Comparison of ENCODE assay signal across 20 mouse cellular contexts in genomic region chr6:146114071-146114470, GRCm38 (mm10).
DNase-seq lines count a peak whose midpoint lies in the region; ATAC-seq lines count a peak whose summit lies in the region.
"Had no signal": no experiment of that assay in that cellular context is flagged by ENCODE, and none has a peak within 500 bp of the region (broad histone marks: within the 10 kb centered on the region; RNA-seq: fewer than 3 reads in every experiment).

No protein-coding gene starts in this region.

- H3K36me3 ChIP-seq in forebrain, embryonic 10.5 days (replicated peaks) = no peaks in the 10 kb centered on the region
- no peaks in the 10 kb centered on the region for H3K36me3 ChIP-seq in forebrain, embryonic 11.5 days (ENCODE audit: control insufficient read depth, insufficient read depth, low read length)
- no peaks in the 10 kb centered on the region for H3K36me3 ChIP-seq in hindbrain, embryonic 10.5 days
- no peaks in the 10 kb centered on the region for H3K36me3 ChIP-seq in hindbrain, embryonic 14.5 days (replicated peaks; ENCODE audit: control insufficient read depth, insufficient read depth)
- no peaks in the 10 kb centered on the region for H3K36me3 ChIP-seq in midbrain, embryonic 10.5 days
- no peaks in the 10 kb centered on the region for H3K36me3 ChIP-seq in midbrain, embryonic 13.5 days
- H3K36me3 ChIP-seq in limb, embryonic 10.5 days = no peaks in the 10 kb centered on the region
- H3K36me3 ChIP-seq: embryonic facial prominence, embryonic 15.5 days; forebrain, embryonic 12.5 days; hindbrain, embryonic 12.5 days had no signal

- peaks cover 15% of the 10 kb centered on the region; the same call in 1 of the 2 replicates for H3K27me3 ChIP-seq in forebrain, embryonic 10.5 days (ENCODE audit: poor library complexity, severe bottlenecking)
- H3K27me3 ChIP-seq in forebrain, embryonic 11.5 days (ENCODE audit: control insufficient read depth, insufficient read depth, low read length) = no peaks in the 10 kb centered on the region
- H3K27me3 ChIP-seq in hindbrain, embryonic 10.5 days (ENCODE audit: insufficient read depth, poor library complexity, severe bottlenecking) = no peaks in the 10 kb centered on the region
- H3K27me3 ChIP-seq in hindbrain, embryonic 14.5 days (ENCODE audit: control insufficient read depth, insufficient read depth, low read length) = no peaks in the 10 kb centered on the region
- no peaks in the 10 kb centered on the region for H3K27me3 ChIP-seq in midbrain, embryonic 10.5 days (ENCODE audit: low read depth, poor library complexity, severe bottlenecking)
- H3K27me3 ChIP-seq in midbrain, embryonic 13.5 days = no peaks in the 10 kb centered on the region
- H3K27me3 ChIP-seq in limb, embryonic 10.5 days (ENCODE audit: low read depth, poor library complexity, severe bottlenecking) = no peaks in the 10 kb centered on the region
- H3K27me3 ChIP-seq: embryonic facial prominence, embryonic 15.5 days; forebrain, embryonic 12.5 days; hindbrain, embryonic 12.5 days had no signal

- H3K9ac ChIP-seq in forebrain, embryonic 11.5 days (ENCODE audit: low read length) = no peak overlapping the region
- no peak overlapping the region for H3K9ac ChIP-seq in hindbrain, embryonic 14.5 days
- H3K9ac ChIP-seq in midbrain, embryonic 13.5 days (replicated peaks) = no peak overlapping the region
- H3K9ac ChIP-seq: embryonic facial prominence, embryonic 15.5 days had no signal

- no peak overlapping the region for H3K4me2 ChIP-seq in forebrain, embryonic 11.5 days (ENCODE audit: low read depth, low read length, severe bottlenecking)
- H3K4me2 ChIP-seq in hindbrain, embryonic 14.5 days (replicated peaks) = no peak overlapping the region
- no peak overlapping the region for H3K4me2 ChIP-seq in midbrain, embryonic 13.5 days (replicated peaks)

- H3K27ac ChIP-seq in forebrain, embryonic 10.5 days = peak overlapping the region; percentile 86
- no peak overlapping the region for H3K27ac ChIP-seq in forebrain, embryonic 11.5 days (ENCODE audit: low read depth, low read length)
- peak overlapping the region; percentile 89 for H3K27ac ChIP-seq in hindbrain, embryonic 10.5 days
- H3K27ac ChIP-seq in hindbrain, embryonic 14.5 days = no peak overlapping the region
- peak overlapping the region; percentile 88 for H3K27ac ChIP-seq in midbrain, embryonic 10.5 days (replicated peaks)
- H3K27ac ChIP-seq in midbrain, embryonic 13.5 days = no peak overlapping the region; the same call in 1 of the 2 replicates
- no peak overlapping the region for H3K27ac ChIP-seq in limb, embryonic 10.5 days
- H3K27ac ChIP-seq: embryonic facial prominence, embryonic 15.5 days; gastrocnemius, adult 2 months had no signal

- no peak for DNase-seq in forebrain, embryonic 10.5 days (ENCODE audit: extremely low spot score, low spot score)
- no peak for DNase-seq in forebrain, embryonic 11.5 days (ENCODE audit: low spot score)
- no peak for DNase-seq in hindbrain, embryonic 10.5 days (ENCODE audit: low spot score)
- DNase-seq in hindbrain, embryonic 14.5 days (ENCODE audit: low spot score) = no peak
- no peak for DNase-seq in midbrain, embryonic 10.5 days (ENCODE audit: low spot score)
- peak; percentile 21 for DNase-seq in limb, embryonic 10.5 days (ENCODE audit: low spot score)
- DNase-seq: adrenal gland, adult 8-10 months; B cell, adult 2 months; cerebellum, adult 11 months; cerebellum, adult 8-10 months; cerebellum, postnatal 14 days; gastrocnemius, adult 2 months; gastrocnemius, postnatal 25 days; heart, postnatal 14 days had no signal

- 84% methylated on average over 3 of the region's 3 CpGs for WGBS in forebrain, embryonic 10.5 days
- 86% methylated on average over 3 of the region's 3 CpGs for WGBS in forebrain, embryonic 11.5 days
- WGBS in hindbrain, embryonic 10.5 days = 85% methylated on average over 3 of the region's 3 CpGs
- 69% methylated on average over 3 of the region's 3 CpGs for WGBS in hindbrain, embryonic 14.5 days
- 81% methylated on average over 3 of the region's 3 CpGs for WGBS in midbrain, embryonic 10.5 days
- WGBS in midbrain, embryonic 13.5 days = 72% methylated on average over 3 of the region's 3 CpGs
- 79% methylated on average over 3 of the region's 3 CpGs for WGBS in limb, embryonic 10.5 days

- no peaks in the 10 kb centered on the region for H3K9me3 ChIP-seq in forebrain, embryonic 10.5 days
- H3K9me3 ChIP-seq in forebrain, embryonic 11.5 days (ENCODE audit: control insufficient read depth, low read length) = no peaks in the 10 kb centered on the region
- no peaks in the 10 kb centered on the region for H3K9me3 ChIP-seq in hindbrain, embryonic 10.5 days
- no peaks in the 10 kb centered on the region for H3K9me3 ChIP-seq in hindbrain, embryonic 14.5 days (ENCODE audit: control insufficient read depth, low read length)
- H3K9me3 ChIP-seq in midbrain, embryonic 10.5 days (replicated peaks) = no peaks in the 10 kb centered on the region
- H3K9me3 ChIP-seq in midbrain, embryonic 13.5 days = no peaks in the 10 kb centered on the region
- H3K9me3 ChIP-seq in limb, embryonic 10.5 days (replicated peaks) = no peaks in the 10 kb centered on the region
- H3K9me3 ChIP-seq: embryonic facial prominence, embryonic 15.5 days; forebrain, embryonic 12.5 days; hindbrain, embryonic 12.5 days had no signal

- H3K4me1 ChIP-seq in forebrain, embryonic 10.5 days = peaks cover 44% of the 10 kb centered on the region
- H3K4me1 ChIP-seq in forebrain, embryonic 11.5 days (replicated peaks; ENCODE audit: control insufficient read depth, insufficient read depth, low read length) = peaks cover 7% of the 10 kb centered on the region; the same call in 1 of the 2 replicates
- H3K4me1 ChIP-seq in hindbrain, embryonic 10.5 days (replicated peaks) = peaks cover 59% of the 10 kb centered on the region
- peaks cover 28% of the 10 kb centered on the region for H3K4me1 ChIP-seq in hindbrain, embryonic 14.5 days (replicated peaks; ENCODE audit: control insufficient read depth, insufficient read depth, low read length)
- H3K4me1 ChIP-seq in midbrain, embryonic 10.5 days = peaks cover 62% of the 10 kb centered on the region
- peaks cover 51% of the 10 kb centered on the region for H3K4me1 ChIP-seq in midbrain, embryonic 13.5 days (replicated peaks)
- H3K4me1 ChIP-seq in limb, embryonic 10.5 days = peaks cover 18% of the 10 kb centered on the region

- H3K4me3 ChIP-seq in forebrain, embryonic 10.5 days = no peak overlapping the region
- H3K4me3 ChIP-seq in forebrain, embryonic 11.5 days (ENCODE audit: low read depth, low read length) = no peak overlapping the region
- H3K4me3 ChIP-seq in hindbrain, embryonic 10.5 days = no peak overlapping the region
- no peak overlapping the region for H3K4me3 ChIP-seq in hindbrain, embryonic 14.5 days (replicated peaks; ENCODE audit: low read length)
- H3K4me3 ChIP-seq in midbrain, embryonic 10.5 days = no peak overlapping the region
- no peak overlapping the region for H3K4me3 ChIP-seq in midbrain, embryonic 13.5 days (replicated peaks)
- H3K4me3 ChIP-seq in limb, embryonic 10.5 days = no peak overlapping the region
- H3K4me3 ChIP-seq: embryonic facial prominence, embryonic 15.5 days; erythroblast, embryonic 14.5 days; forebrain, embryonic 12.5 days; gastrocnemius, adult 2 months; hindbrain, embryonic 12.5 days had no signal

- no peak for ATAC-seq in forebrain, embryonic 11.5 days (replicated peaks; ENCODE audit: low FRiP score)
- ATAC-seq in hindbrain, embryonic 14.5 days (ENCODE audit: low FRiP score) = no peak
- no peak for ATAC-seq in midbrain, embryonic 13.5 days
- ATAC-seq: CD4-positive, CD25-positive, alpha-beta regulatory T cell, adult 4 months had no signal

Comparison
In these comparisons a context has a peak if more than half of its experiments do, and no peak if none do; other contexts are left out.
1. H3K27ac ChIP-seq: peak in forebrain, embryonic 10.5 days (single experiment), hindbrain, embryonic 10.5 days (single experiment) and midbrain, embryonic 10.5 days (single experiment); none in forebrain, embryonic 11.5 days (single experiment), hindbrain, embryonic 14.5 days (single experiment), midbrain, embryonic 13.5 days (single experiment) and limb, embryonic 10.5 days (single experiment).